Mouse (Mus musculus) lung, embryonic 15.5 days (tissue): ENCODE data around the gene Zmym1. TPM values are rescaled to one million over a fixed set of nuclear protein-coding genes. Genes with fewer than 3 reads are reported as not detected.
"Not testable (repeated sequence)": the region's sequence is repeated elsewhere in the genome, so short reads cannot be mapped to it uniquely, and the experiment has no call there.

Source experiments
- ATAC-seq: fragments of 200-750 bp; cut with Nextera tagmentation; 2 replicates; pipeline ENCODE4 v1.8.0; 2017; ENCODE audit warnings: moderate number of reproducible peaks, borderline replicate concordance; ENCODE audit not compliant: low FRiP score, low TSS enrichment; ENCODE audit errors: extremely low read depth
- H3K27ac ChIP-seq: fragments of 300-500 bp; sonication (generic); 2 replicates; pipeline ENCODE4 v1.5.1; 2015; ENCODE audit warnings: moderate library complexity, mild to moderate bottlenecking, inconsistent platforms
- H3K27me3 ChIP-seq: fragments of 300-500 bp; sonication (generic); 2 replicates; pipeline ENCODE4 v1.6.1; 2015; ENCODE audit warnings: inconsistent platforms
- H3K36me3 ChIP-seq: fragments of 300-500 bp; sonication (generic); 2 replicates; pipeline ENCODE4 v1.6.1; 2015; ENCODE audit warnings: inconsistent platforms
- H3K4me1 ChIP-seq: fragments of 300-500 bp; sonication (generic); 2 replicates; pipeline ENCODE4 v1.6.1; 2015; ENCODE audit warnings: inconsistent platforms
- H3K4me2 ChIP-seq: fragments of 300-500 bp; sonication (generic); 2 replicates; pipeline ENCODE4 v1.6.1; 2015; ENCODE audit warnings: inconsistent platforms, mild to moderate bottlenecking, moderate library complexity
- H3K4me3 ChIP-seq: fragments of 300-500 bp; sonication (generic); 2 replicates; pipeline ENCODE4 v1.5.1; 2015; ENCODE audit warnings: mild to moderate bottlenecking, inconsistent platforms
- H3K9ac ChIP-seq: fragments of 300-500 bp; sonication (generic); 2 replicates; pipeline ENCODE4 v1.6.1; 2015; ENCODE audit warnings: inconsistent platforms
- H3K9me3 ChIP-seq: fragments of 300-500 bp; sonication (generic); 2 replicates; pipeline ENCODE4 v1.6.1; 2016; ENCODE audit warnings: inconsistent platforms
- WGBS: fragments of 180-500 bp; shearing (Covaris S2); methylation state at CpG from one replicate; pipeline ENCODE4 v1.1.7; 2015; 5-methylcytosine and 5-hydroxymethylcytosine counted together
- polyA plus RNA-seq: library from polyadenylated mRNA; unstranded; fragments of >200 nt; fragmentation: Nextera tagmentation; extraction: Ambion mirVana; gene quantifications from 2 replicates; pipeline ENCODE4 v1.2.1, GENCODE M21; 2015

Gene Zmym1
- polyA plus RNA-seq, 1 experiment from 2014 or later = 19.1 TPM

DNA sequence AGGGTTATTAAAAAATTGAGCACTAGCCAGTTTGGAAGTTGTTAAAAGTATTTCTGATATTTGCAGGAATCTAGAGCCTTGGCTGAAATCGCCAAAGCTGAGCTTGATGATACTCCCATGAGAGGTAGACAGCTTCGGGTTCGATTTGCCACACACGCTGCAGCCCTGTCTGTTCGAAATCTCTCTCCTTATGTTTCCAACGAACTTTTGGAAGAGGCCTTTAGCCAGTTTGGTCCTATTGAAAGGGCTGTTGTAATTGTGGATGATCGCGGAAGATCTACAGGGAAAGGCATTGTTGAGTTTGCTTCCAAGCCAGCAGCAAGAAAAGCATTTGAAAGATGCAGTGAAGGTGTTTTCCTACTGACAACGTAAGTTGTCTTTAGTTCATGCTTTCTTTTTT lies 37.8 kb downstream of the Zmym1 start:
- peak overlapping the region; percentile 83 for H3K4me2 ChIP-seq
- no peaks in the 10 kb centered on the region for H3K27me3 ChIP-seq
- ATAC-seq = no peak
- peak overlapping the region; percentile 97 for H3K4me3 ChIP-seq
- H3K4me1 ChIP-seq = peaks cover 26% of the 10 kb centered on the region
- no peaks in the 10 kb centered on the region for H3K9me3 ChIP-seq
- H3K9ac ChIP-seq = peak overlapping the region; percentile 100
- under 1% methylated on average over 9 of the region's 9 CpGs for WGBS
- peaks cover 45% of the 10 kb centered on the region for H3K36me3 ChIP-seq
- no peak overlapping the region for H3K27ac ChIP-seq

DNA sequence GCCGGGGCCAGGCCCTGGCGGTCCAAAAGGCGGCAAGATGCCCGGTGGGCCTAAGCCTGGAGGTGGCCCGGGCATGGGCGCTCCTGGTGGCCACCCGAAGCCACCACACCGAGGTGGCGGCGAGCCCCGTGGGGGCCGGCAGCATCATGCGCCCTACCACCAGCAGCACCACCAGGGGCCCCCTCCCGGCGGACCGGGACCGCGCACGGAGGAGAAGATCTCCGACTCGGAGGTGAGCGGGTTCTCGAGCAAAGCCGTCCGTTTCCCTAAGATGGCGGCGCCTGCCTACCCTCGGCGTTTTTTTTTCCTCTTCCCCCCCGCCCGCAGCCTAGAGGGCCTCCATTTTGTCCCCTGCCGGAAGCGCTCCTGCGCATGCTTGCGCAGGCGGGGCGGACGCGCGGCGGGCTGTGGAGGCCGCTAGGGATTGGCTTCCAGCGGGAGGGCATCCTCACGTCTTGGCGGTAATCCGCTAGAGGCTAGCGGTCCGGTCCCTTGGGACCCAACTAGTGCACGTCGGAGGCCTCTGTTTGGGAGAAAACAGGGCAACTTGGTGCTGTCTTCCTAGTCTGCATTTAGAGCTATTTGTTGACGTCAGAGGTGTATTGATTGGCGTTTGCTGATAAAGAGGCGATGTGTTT lies 38.8 kb downstream of the Zmym1 start:
- peak overlapping the region; percentile 100 for H3K9ac ChIP-seq
- H3K4me2 ChIP-seq = peak overlapping the region; percentile 83
- WGBS = under 1% methylated on average over 53 of the region's 53 CpGs
- peaks cover 34% of the 10 kb centered on the region for H3K36me3 ChIP-seq
- peak overlapping the region; percentile 98 for H3K27ac ChIP-seq
- no peaks in the 10 kb centered on the region for H3K27me3 ChIP-seq
- peaks cover 25% of the 10 kb centered on the region for H3K4me1 ChIP-seq
- no peaks in the 10 kb centered on the region for H3K9me3 ChIP-seq
- H3K4me3 ChIP-seq = peak overlapping the region; percentile 97
- peak; percentile 65 for ATAC-seq

DNA sequence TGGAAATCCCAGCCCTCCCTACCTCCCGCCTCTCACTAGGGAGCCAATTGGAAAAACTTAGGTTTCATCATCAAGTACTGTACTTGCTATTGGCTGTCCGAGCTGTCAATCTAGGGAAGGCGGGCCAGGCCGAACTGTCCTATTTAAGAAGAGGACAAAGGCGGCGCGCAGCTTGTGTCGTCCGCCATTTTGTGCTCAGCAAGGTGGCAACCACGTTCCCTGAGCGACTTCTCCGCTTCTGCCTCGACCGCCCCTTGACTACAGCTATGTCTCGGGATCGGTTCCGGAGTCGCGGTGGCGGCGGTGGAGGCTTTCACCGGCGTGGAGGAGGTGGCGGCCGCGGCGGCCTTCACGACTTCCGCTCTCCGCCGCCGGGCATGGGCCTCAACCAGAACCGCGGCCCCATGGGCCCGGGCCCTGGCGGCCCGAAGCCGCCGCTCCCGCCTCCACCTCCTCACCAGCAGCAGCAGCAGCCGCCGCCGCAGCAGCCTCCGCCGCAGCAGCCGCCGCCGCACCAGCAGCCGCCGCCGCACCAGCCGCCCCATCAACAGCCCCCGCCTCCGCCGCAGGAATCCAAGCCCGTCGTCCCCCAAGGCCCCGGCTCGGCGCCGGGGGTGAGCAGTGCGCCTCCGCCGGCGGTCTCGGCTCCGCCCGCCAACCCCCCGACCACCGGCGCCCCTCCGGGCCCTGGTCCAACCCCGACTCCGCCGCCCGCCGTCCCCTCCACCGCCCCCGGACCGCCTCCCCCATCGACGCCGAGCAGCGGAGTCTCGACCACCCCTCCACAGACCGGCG lies 39.6 kb downstream of the Zmym1 start, which contains the start of gene Sfpq:
Sfpq (plus strand) TSS at position 174 of the 795 bp plus-strand sequence.
- H3K36me3 ChIP-seq = peaks cover 27% of the 10 kb centered on the region
- peak within 1 kb of the TSS; percentile 100 for H3K9ac ChIP-seq
- H3K27ac ChIP-seq = peak within 1 kb of the TSS; percentile 98
- peak within 1 kb of the TSS; percentile 97 for H3K4me3 ChIP-seq
- no peaks in the 10 kb centered on the region for H3K27me3 ChIP-seq
- WGBS = under 1% methylated on average over 53 of the region's 87 CpGs
- ATAC-seq = peak; percentile 98
- H3K9me3 ChIP-seq = no peaks in the 10 kb centered on the region
- peak within 1 kb of the TSS; percentile 83 for H3K4me2 ChIP-seq
- H3K4me1 ChIP-seq = peaks cover 18% of the 10 kb centered on the region

DNA sequence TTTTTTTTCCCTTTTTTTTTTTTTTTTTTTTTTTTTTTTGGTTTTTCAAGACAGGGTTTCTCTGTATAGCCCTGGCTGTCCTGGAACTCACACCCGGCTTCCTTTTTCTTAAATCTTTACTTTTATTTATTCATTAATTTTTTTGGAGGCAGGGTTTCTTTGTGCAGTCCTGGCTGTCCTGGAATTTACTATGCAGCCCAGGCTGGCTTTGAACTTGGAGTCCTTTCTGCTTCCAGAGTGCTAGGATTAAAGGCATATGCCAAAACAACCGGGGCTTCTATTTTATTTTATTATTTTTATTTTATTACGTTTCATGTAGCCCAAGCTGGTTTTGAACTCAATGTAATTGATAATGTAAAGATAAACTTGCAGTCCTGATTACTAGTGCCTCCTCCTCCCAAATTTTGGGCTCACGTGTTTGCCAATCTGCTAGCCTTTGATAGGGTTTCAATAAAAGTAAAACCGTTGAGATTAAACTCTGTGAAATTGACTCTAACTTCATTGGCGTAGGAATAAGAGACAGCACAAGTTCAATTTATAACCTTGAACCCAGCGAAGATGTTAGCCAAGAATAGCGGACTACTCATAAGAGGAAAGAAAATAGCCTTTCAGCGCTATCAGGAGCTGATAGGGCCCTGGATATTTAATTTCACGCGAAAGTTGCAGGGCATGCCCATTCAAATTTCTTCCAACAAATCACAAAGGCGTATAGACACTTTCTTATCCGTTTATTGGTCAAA lies 40.4 kb downstream of the Zmym1 start:
- H3K4me1 ChIP-seq = peaks cover 17% of the 10 kb centered on the region
- H3K27ac ChIP-seq = no peak overlapping the region
- H3K4me2 ChIP-seq = peak overlapping the region; percentile 51
- no peaks in the 10 kb centered on the region for H3K27me3 ChIP-seq
- no peak for ATAC-seq
- 10% methylated on average over 13 of the region's 13 CpGs for WGBS
- H3K4me3 ChIP-seq = peak overlapping the region; percentile 97
- H3K9me3 ChIP-seq = no peaks in the 10 kb centered on the region
- no peak overlapping the region for H3K9ac ChIP-seq
- H3K36me3 ChIP-seq = peaks cover 20% of the 10 kb centered on the region

DNA sequence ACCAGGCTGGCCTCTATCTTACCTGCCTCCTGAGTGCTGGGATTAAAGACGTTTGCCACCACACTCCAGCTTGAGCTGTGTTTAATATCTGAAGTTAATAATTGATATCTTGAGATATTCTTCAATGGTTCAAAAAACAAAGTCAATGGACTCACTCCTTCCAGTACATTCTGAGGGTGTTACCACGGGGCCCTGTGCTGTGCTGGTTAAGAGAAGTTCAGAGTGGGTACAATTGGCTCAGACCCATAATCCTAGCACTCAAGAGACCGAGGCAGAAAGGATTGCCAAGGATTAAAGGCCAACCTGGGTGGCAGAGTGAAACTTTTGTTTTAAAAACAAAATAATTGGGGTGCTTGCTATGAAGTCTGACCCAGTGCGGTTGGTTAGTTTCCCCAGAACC lies 44.6 kb downstream of the Zmym1 start:
- no peak overlapping the region for H3K4me2 ChIP-seq
- H3K27me3 ChIP-seq = no peaks in the 10 kb centered on the region
- WGBS = 70% methylated on average over 4 of the region's 4 CpGs
- no peaks in the 10 kb centered on the region for H3K4me1 ChIP-seq
- no peak for ATAC-seq
- H3K9ac ChIP-seq = no peak overlapping the region
- no peaks in the 10 kb centered on the region for H3K9me3 ChIP-seq
- no peak overlapping the region for H3K4me3 ChIP-seq
- no peak overlapping the region for H3K27ac ChIP-seq
- H3K36me3 ChIP-seq = no peaks in the 10 kb centered on the region

DNA sequence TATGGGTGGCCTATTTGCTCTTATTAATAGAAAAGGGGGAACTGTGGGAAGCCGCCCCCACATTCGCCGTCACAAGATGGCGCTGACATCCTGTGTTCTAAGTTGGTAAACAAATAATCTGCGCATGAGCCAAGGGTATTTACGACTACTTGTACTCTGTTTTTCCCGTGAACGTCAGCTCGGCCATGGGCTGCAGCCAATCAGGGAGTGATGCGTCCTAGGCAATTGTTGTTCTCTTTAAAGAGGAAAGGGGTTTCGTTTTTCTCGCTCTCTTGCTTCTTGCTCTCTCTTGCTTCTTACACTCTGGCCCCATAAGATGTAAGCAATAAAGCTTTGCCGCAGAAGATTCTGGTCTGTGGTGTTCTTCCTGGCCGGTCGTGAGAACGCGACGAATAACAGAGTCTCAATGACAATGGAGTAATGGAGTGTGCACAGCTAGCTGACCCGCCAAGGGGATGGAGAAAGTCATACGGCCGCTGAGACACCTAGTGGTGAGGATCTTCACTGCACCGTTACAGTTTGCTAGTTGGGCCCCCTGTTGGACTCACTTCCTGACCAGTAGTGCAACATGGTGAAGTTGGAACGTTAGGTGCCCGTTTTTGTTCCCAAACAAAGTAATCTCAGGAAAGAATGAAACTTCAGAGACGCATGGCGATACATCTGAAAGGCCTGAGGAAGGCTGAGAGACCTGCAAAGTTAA lies 45.5 kb downstream of the Zmym1 start:
- H3K4me1 ChIP-seq, H3K36me3 ChIP-seq, H3K27ac ChIP-seq, H3K9me3 ChIP-seq, H3K9ac ChIP-seq, H3K27me3 ChIP-seq: not testable (repeated sequence)
- ATAC-seq = peak; percentile 93
- 16% methylated on average over 14 of the region's 26 CpGs for WGBS
- 0 out of 2 replicates have a peak overlapping the region, but pooled peaks have one; percentile 43 for H3K4me2 ChIP-seq
- H3K4me3 ChIP-seq = peak overlapping the region; percentile 34

DNA sequence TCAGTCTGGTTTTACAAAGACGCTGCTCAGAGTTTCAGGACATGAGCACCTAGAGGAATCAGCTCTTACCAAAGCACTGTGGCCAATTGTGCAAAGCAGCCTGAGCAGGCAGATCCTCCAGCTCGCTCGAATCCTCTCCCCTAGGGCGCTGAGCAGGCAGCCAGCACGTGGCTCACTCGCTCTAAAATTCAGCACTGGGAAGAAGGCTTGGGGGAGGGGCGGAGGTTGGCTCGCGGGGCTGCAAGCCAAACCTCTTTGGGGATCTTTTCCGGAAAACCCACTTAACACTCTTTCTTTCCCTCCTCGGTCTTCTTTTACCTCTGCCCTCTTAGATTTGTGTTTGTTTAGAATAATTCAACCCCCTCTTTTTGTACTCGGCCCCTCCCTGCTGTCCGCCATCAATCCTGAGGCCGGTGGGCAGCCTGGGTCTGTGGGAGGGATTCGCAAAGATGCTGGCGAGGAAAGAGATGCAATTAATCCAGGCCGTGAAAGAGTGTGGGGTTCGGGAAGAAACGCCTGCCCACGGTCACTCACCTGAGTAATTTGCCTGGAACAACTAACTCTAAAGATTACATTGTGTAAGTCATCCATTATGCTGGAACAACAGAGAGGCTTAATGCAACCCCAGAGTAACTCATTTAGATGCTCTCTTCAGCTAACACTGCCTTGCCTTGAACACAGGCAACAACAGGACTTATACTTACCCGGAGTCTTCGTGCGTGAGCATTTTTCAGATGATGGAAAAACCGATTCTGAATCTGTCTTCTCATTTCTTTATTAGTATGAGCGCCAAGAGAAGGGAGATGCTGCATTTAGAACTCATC lies 55.6 kb downstream of the Zmym1 start:
- Histone ChIP-seq H3K4me1 (peaks cover 9% of the 10 kb centered on the region), H3K36me3 (no peaks in the 10 kb centered on the region), H3K9ac (peak overlapping the region; percentile 21; the same call in 1 of the 2 replicates), H3K9me3 (no peaks in the 10 kb centered on the region), H3K4me2 (peak overlapping the region; percentile 68), H3K27ac (no peak overlapping the region), H3K27me3 (no peaks in the 10 kb centered on the region), H3K4me3 (peak overlapping the region; percentile 33)
- WGBS = 15% methylated on average over 25 of the region's 25 CpGs
- ATAC-seq = no peak

DNA sequence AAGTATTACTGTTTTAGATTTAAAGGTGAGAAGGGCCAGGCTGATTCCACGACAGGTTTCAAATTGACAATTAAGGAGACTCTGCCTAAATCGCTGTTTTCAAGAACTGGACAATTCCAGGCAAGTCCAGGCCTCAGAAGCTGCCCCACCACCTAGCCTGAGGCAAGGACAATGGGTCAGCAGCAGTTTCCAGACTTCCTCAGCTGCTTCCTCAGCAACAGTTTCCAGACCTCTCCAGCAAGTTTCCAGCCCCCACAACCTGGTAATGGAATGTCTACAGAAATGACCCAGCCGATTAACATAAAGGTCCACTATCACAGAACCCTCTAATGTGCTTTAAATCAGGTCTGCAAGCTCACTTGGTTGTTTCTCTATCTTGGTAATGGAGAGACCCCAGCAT lies 56.6 kb downstream of the Zmym1 start:
- H3K9ac ChIP-seq = no peak overlapping the region
- no peaks in the 10 kb centered on the region for H3K9me3 ChIP-seq
- H3K4me2 ChIP-seq = no peak overlapping the region
- peak overlapping the region; percentile 33; the same call in 1 of the 2 replicates for H3K4me3 ChIP-seq
- 72% methylated on average over 3 of the region's 3 CpGs for WGBS
- ATAC-seq = no peak
- no peak overlapping the region for H3K27ac ChIP-seq
- H3K4me1 ChIP-seq = peaks cover 9% of the 10 kb centered on the region
- H3K27me3 ChIP-seq = no peaks in the 10 kb centered on the region
- no peaks in the 10 kb centered on the region for H3K36me3 ChIP-seq

DNA sequence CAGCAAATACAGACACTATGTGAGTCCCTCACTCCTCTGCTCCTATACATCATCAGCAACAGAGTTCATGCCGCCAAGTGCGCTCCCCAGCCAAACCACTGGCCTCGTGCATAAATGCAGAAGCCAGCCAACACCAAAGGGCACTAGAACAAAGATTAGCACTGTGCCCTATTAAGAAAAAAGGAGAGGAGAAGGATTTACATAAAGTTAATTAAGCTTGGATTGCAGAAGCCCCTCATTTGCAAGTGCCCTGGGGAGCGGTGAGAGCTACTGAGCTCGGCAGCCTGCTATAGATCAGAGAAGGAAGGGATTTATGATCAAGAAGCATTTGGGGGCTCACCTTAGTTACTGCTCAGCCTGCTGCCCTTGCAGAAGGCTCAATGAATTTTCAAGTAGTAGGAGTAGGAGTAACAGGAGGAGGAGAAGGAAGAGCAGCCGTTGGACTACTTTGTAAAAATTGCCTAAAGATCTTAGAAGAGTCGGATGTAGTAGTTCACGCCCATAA lies 60.3 kb downstream of the Zmym1 start:
- ATAC-seq = no peak
- Histone ChIP-seq H3K27ac (no peak overlapping the region), H3K27me3 (no peaks in the 10 kb centered on the region), H3K4me2 (no peak overlapping the region), H3K4me3 (no peak overlapping the region), H3K36me3 (no peaks in the 10 kb centered on the region), H3K4me1 (peaks cover 9% of the 10 kb centered on the region), H3K9ac (no peak overlapping the region), H3K9me3 (no peaks in the 10 kb centered on the region)
- 48% methylated on average over 8 of the region's 8 CpGs for WGBS

DNA sequence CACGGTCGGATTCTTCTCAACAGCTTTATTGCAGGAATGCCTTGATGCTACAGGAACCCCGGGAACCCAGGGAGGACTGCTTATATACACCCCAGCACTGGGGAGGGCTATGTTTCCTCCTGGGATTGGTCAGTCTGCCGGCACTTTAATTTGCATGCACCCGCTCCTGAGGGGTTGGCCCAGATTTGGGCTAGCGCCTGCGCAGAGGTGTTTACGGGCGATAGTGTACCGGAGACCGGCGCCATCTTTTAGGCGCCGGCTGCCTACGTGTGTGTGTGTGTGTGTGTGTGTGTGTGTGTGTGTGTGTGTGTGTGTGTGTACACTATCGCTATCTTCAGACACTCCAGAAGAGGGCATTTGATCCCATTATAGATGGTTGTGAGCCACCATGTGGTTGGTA lies 61.6 kb downstream of the Zmym1 start:
- H3K4me2 ChIP-seq, H3K36me3 ChIP-seq, H3K9me3 ChIP-seq, ATAC-seq, H3K9ac ChIP-seq, H3K4me1 ChIP-seq, H3K4me3 ChIP-seq, H3K27me3 ChIP-seq, H3K27ac ChIP-seq: not testable (repeated sequence)
- WGBS = 94% methylated on average over 16 of the region's 16 CpGs
